Mouse (Mus musculus) heart, embryonic 10.5 days (tissue): ENCODE measurements around the gene Gm47791. TPM values are rescaled to one million over a fixed set of nuclear protein-coding genes. Genes with fewer than 3 reads are reported as not detected.
A peak's percentile ranks its signal among the peaks of the same experiment; 100 is the strongest.

Experiments used
- DNase-seq: peaks from one replicate; pipeline ENCODE4 v3.0.0-alpha.2; 2017; ENCODE audit warnings: low spot score
- H3K27ac ChIP-seq: fragments of 300-500 bp; sonication (generic); 2 replicates; pipeline ENCODE4 v1.5.1; 2016; ENCODE audit warnings: mild to moderate bottlenecking
- H3K27me3 ChIP-seq: fragments of 300-500 bp; sonication (generic); 2 replicates; pipeline ENCODE4 v1.6.1; 2016; ENCODE audit warnings: mild to moderate bottlenecking; ENCODE audit not compliant: poor library complexity, insufficient read depth, severe bottlenecking
- H3K36me3 ChIP-seq: fragments of 300-500 bp; sonication (generic); 2 replicates; pipeline ENCODE4 v1.6.1; 2016; ENCODE audit warnings: mild to moderate bottlenecking, moderate library complexity
- H3K4me1 ChIP-seq: fragments of 300-500 bp; sonication (generic); 2 replicates; pipeline ENCODE4 v1.6.1; 2016; ENCODE audit warnings: mild to moderate bottlenecking
- H3K4me3 ChIP-seq: fragments of 300-500 bp; sonication (generic); 2 replicates; pipeline ENCODE4 v1.5.1; 2016; ENCODE audit warnings: mild to moderate bottlenecking, moderate library complexity
- H3K9me3 ChIP-seq: fragments of 300-500 bp; sonication (generic); 2 replicates; pipeline ENCODE4 v1.6.1; 2016; ENCODE audit warnings: mild to moderate bottlenecking, moderate library complexity
- WGBS: fragments of 180-500 bp; shearing (Covaris S2); methylation state at CpG from one replicate; pipeline ENCODE4 v1.1.7; 2016; 5-methylcytosine and 5-hydroxymethylcytosine counted together
- polyA plus RNA-seq: library from polyadenylated mRNA; unstranded; fragments of >200 nt; fragmentation: Nextera tagmentation; extraction: Ambion mirVana; gene quantifications from 2 replicates; pipeline ENCODE4 v1.2.1, GENCODE M21; 2016

The Gm47791 gene
- polyA plus RNA-seq, 1 experiment from 2014 or later, result not detected

DNA sequence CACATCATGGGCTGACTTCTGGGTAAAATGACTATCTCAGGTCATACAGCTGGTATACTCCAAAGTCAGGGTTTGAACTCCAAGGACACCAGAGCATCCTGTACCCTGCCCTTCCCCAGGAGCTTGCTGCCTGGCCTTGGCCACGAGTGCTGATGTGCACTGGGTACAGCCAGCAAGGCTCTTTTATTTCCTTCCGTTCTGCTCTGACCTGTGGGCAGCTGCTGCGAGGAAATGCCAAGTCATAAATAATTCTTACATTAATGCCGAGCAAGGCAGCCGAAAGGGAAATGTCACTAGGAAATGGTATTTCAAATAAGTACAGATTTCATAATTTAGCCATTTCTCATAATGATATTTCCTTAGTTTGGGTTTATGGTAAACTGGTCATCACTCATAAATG, 27.3 kb upstream of the Gm47791 start:
- Histone ChIP-seq H3K27me3 (no peaks in the 10 kb centered on the region), H3K27ac (no peak overlapping the region), H3K36me3 (no peaks in the 10 kb centered on the region), H3K4me1 (peaks cover 4% of the 10 kb centered on the region; the same call in 1 of the 2 replicates), H3K4me3 (no peak overlapping the region), H3K9me3 (no peaks in the 10 kb centered on the region)
- WGBS, result 83% methylated on average over 5 of the region's 5 CpGs
- no peak for DNase-seq

DNA sequence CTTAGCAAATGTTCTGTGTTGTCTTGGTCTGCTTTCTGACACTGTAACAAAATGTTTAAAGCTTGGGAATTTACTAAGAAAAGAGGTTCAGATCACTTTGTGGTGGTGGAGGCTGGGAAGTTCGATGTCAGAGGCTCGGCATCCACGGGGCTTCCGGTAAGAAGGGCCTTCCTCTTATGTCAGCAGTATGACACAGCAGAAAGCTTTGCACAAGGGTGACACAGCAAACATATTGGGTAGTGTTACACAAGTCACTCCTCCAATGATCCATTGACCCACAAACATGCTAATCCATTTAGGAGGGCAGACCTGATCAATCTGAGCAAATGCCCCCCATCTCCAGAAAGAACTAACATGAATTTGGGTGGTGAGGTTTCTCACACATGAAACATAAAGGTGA, 26.0 kb upstream of the Gm47791 start:
- no peak overlapping the region for H3K27ac ChIP-seq
- no peaks in the 10 kb centered on the region for H3K27me3 ChIP-seq
- WGBS, result 91% methylated on average over 4 of the region's 4 CpGs
- H3K4me3 ChIP-seq, result no peak overlapping the region
- H3K9me3 ChIP-seq, result no peaks in the 10 kb centered on the region
- no peaks in the 10 kb centered on the region for H3K36me3 ChIP-seq
- no peak for DNase-seq
- H3K4me1 ChIP-seq, result peaks cover 4% of the 10 kb centered on the region; the same call in 1 of the 2 replicates

DNA sequence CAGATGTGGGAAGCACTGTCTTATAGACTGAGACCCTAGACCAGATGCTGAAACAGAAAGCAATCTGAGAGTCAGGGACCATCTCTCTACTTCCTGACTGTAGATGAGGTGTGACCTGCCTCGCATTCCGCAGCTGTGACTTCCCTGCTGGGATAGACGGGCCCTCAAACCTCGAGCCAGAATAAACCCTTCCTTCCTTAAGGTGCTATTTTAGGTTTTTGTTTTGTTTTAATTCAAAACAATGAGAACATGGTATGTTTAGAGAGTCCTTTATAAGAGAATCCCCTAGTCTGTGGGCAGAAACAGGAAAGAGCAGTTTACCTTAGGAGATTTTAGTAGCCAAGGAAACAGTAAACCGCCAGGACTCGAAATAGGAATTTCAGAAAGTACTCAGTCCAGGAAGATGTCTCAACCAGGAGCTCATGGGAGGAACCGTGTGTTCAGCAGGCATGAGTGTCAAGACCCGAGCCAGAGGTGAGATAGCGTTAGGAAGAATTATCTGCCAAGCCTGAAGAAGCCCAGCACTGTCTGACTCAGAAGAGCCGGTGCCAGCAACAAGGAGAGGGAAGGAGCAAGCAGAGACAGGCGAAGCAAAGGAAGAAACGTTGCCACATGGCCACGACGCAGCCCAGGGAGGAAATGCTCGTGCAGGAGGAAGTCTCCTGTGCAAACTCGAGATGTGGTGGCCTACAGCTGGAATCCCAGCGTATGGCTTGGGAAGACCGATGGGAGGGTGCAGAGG, 24.8 kb upstream of the Gm47791 start:
- DNase-seq, result no peak
- WGBS, result 49% methylated on average over 18 of the region's 18 CpGs
- no peaks in the 10 kb centered on the region for H3K9me3 ChIP-seq
- no peaks in the 10 kb centered on the region for H3K36me3 ChIP-seq
- H3K4me1 ChIP-seq, result peaks cover 4% of the 10 kb centered on the region; the same call in 1 of the 2 replicates
- H3K4me3 ChIP-seq, result no peak overlapping the region
- H3K27ac ChIP-seq, result no peak overlapping the region
- no peaks in the 10 kb centered on the region for H3K27me3 ChIP-seq

DNA sequence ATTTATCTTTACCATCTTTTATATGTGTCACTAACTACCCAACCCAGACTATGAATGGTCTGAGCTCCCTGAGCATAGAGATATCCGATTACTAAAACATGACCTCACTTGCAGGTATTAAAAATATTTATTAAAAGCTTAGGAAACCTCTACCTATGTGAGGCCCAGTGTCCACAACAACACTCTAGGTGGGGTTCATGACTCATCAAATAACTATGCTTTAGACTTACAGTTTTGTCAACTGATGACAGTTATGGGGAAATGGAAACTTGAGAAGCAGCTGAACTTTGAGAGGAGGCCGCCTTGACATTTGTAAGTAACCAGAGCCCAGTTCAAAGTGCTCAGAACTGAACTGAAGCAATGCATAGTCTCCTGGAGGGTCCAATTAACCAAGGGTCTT, 24.2 kb upstream of the Gm47791 start:
- 77% methylated on average over 2 of the region's 2 CpGs for WGBS
- no peak for DNase-seq
- peaks cover 4% of the 10 kb centered on the region; the same call in 1 of the 2 replicates for H3K4me1 ChIP-seq
- H3K9me3 ChIP-seq, result no peaks in the 10 kb centered on the region
- no peak overlapping the region for H3K27ac ChIP-seq
- no peak overlapping the region for H3K4me3 ChIP-seq
- H3K27me3 ChIP-seq, result no peaks in the 10 kb centered on the region
- H3K36me3 ChIP-seq, result no peaks in the 10 kb centered on the region

DNA sequence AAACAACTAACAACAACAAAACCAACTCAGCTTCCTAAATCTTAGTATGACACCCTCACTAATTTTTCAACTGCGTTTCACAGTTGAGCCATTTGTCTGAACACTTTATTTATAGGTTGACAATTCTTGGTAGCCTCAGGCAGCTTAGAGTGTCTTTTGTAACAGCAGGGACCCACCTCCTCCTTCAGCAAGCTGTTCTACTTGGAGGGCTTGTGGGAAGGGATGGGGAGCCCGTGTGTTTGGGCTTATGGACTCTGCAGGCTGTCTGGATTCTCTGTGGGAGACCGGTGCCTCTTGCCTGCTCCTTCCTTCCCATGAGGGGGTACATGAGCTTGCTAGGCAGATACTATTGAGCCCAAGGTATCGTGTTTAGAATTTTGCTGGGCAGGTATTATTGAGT, 22.9 kb upstream of the Gm47791 start:
- DNase-seq, result no peak
- no peak overlapping the region for H3K4me3 ChIP-seq
- 59% methylated on average over 4 of the region's 4 CpGs for WGBS
- H3K27me3 ChIP-seq, result no peaks in the 10 kb centered on the region
- H3K36me3 ChIP-seq, result no peaks in the 10 kb centered on the region
- H3K9me3 ChIP-seq, result no peaks in the 10 kb centered on the region
- H3K27ac ChIP-seq, result no peak overlapping the region
- H3K4me1 ChIP-seq, result peaks cover 4% of the 10 kb centered on the region; the same call in 1 of the 2 replicates

DNA sequence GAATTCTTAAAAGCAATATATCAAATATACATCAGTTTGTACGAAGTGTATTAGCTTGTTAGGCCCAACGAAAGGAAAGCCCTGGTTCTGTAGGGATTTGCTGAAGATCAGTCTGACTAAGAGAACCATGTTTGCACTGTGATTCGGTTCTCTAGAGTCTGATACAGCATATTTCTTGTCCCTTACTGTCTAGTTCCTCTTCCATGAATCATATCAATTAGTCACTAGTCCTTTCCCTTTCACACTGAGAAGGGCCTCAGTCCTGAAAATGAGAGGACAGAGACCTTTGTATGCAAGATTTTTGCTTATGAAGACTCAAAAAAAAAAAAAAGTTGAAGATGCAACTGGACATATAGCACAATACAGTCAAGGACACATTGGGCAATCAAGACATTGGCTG, 22.1 kb upstream of the Gm47791 start:
- Histone ChIP-seq H3K27me3 (no peaks in the 10 kb centered on the region), H3K4me3 (no peak overlapping the region), H3K27ac (no peak overlapping the region), H3K36me3 (no peaks in the 10 kb centered on the region), H3K9me3 (no peaks in the 10 kb centered on the region), H3K4me1 (peaks cover 4% of the 10 kb centered on the region; the same call in 1 of the 2 replicates)
- 85% methylated on average over 3 of the region's 3 CpGs for WGBS
- no peak for DNase-seq

DNA sequence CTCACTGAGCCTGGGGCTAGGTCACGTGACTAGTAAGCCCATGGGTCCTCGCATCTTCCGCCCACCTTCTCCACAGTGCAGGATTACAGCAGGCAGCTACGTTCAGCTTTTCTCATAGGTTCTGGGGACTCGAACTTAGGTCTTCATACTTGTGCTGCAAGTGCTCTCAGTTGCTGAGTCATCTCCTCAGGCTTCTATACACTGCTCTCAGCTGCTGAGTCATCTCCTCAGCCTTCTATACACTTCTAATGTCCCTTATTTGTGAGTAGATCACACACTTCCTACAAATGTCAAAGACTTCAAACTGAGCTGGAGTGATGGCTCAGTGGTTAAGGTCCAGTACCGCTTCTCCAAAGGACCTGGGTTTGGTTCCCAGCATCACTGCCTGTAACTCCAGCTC, 21.2 kb upstream of the Gm47791 start:
- H3K4me1 ChIP-seq, result peaks cover 7% of the 10 kb centered on the region
- no peaks in the 10 kb centered on the region for H3K27me3 ChIP-seq
- DNase-seq, result no peak
- no peak overlapping the region for H3K4me3 ChIP-seq
- no peaks in the 10 kb centered on the region for H3K9me3 ChIP-seq
- H3K36me3 ChIP-seq, result no peaks in the 10 kb centered on the region
- H3K27ac ChIP-seq, result no peak overlapping the region
- 85% methylated on average over 6 of the region's 6 CpGs for WGBS

DNA sequence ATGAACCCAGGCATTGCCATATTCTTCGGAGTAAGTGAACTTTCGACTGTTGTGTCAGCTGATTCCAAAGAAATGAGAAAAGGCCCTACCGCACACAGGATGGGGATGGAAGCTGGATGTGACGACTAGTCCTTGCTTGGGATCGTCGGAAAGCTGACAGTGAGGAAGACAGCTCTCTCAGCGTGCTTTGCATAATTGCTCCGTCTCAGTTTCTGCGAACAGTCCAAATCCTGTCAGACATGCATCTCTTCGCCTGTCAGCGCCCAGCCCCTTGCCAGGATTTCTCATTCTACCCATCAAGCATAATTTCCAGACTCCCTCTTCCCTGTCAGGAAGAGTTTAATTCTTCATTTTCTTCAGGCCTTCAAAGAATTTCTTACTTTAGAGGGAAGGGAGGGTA, 20.1 kb upstream of the Gm47791 start:
- Histone ChIP-seq H3K36me3 (no peaks in the 10 kb centered on the region), H3K27me3 (no peaks in the 10 kb centered on the region), H3K27ac (no peak overlapping the region), H3K4me3 (no peak overlapping the region), H3K9me3 (no peaks in the 10 kb centered on the region), H3K4me1 (peaks cover 5% of the 10 kb centered on the region)
- WGBS, result 69% methylated on average over 11 of the region's 11 CpGs
- no peak for DNase-seq

DNA sequence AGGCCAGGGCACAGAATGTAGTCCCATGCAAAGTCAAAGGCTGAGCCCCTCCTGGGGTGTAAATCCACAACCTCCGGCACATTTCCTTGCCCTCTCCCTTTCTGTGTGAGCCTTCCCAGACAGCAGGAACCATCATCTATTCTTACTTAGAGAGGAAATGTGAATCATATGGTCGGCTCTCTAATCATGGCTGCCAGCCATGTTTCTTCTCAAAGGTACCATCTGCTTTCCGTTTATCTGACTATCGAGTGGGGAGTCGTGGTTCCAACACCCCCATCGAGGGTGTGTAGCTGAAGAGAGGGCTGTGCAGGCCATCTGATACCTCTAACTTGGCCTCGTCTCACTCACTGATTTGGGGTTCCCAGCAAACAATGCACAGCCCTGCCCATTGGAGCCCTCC, 17.0 kb upstream of the Gm47791 start:
- 69% methylated on average over 7 of the region's 7 CpGs for WGBS
- Histone ChIP-seq H3K36me3 (no peaks in the 10 kb centered on the region), H3K9me3 (no peaks in the 10 kb centered on the region), H3K27me3 (no peaks in the 10 kb centered on the region), H3K4me1 (peaks cover 3% of the 10 kb centered on the region), H3K27ac (no peak overlapping the region), H3K4me3 (no peak overlapping the region)
- DNase-seq, result no peak

DNA sequence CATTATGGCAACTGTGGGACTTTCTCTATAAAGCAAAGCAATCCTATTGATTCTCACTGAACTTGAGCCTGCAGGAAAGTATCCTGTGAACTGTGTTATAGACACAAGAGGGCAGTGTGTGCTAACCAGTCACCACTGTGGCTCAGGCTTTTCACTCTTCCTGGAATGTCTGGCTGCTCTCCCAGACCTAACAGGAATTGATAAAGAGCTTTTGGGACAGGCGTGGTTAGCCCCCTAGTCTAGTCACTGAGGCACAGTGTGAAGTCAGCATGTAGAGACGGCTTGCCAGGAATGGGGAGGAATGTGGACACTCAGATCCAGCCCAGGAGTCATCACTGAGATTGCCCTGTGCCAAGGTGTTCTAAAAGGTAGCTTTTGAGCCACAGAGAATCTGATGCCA, 16.4 kb upstream of the Gm47791 start:
- Histone ChIP-seq H3K27ac (no peak overlapping the region), H3K27me3 (no peaks in the 10 kb centered on the region), H3K4me3 (no peak overlapping the region), H3K4me1 (peaks cover 3% of the 10 kb centered on the region), H3K9me3 (no peaks in the 10 kb centered on the region), H3K36me3 (no peaks in the 10 kb centered on the region)
- WGBS, result 0% methylated on average over 2 of the region's 2 CpGs
- peak; percentile 86 for DNase-seq

DNA sequence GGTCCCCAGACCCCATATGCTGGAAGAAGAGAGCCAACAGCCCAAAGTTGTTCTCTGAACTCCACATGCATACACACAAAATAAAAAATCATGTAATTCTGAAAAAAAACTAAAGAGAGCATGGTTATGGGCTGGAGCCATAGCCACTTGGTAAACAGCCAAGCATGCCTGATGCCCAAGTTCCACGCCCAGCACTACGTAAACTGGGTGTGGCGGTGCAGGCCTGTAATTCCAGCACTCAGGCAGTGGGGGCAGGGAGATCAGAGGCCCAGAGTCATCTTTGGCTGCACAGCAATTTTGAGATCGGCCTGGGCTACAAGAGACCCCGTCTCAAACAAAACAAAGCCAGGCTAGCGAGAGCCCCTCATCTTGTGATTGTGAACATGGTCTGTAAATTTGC, 14.5 kb upstream of the Gm47791 start:
- Histone ChIP-seq H3K4me1 (peaks cover 3% of the 10 kb centered on the region), H3K27me3 (no peaks in the 10 kb centered on the region), H3K36me3 (no peaks in the 10 kb centered on the region), H3K27ac (no peak overlapping the region), H3K4me3 (no peak overlapping the region), H3K9me3 (no peaks in the 10 kb centered on the region)
- DNase-seq, result no peak
- 72% methylated on average over 6 of the region's 6 CpGs for WGBS

DNA sequence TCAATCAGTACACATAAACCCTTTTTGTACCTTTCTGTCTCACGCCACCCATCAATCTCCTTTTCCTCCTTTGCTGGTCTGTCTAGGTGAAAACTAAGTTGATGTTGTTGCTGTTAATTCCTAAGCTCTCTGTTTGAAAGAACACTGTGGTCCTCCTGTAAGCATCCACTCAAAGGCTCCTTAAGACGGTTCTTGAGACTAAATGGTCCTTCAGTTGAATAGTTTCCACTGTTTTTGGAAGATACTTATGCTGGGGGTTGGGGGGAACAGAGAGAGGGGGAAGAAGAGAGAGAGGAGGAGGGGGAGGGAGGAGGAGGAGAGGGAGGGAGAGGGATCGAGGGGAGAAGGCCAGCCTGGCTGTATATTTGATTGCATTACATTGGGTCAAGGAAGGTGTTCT, 12.5 kb upstream of the Gm47791 start:
- Histone ChIP-seq H3K27ac (no peak overlapping the region), H3K27me3 (no peaks in the 10 kb centered on the region), H3K9me3 (no peaks in the 10 kb centered on the region), H3K4me3 (no peak overlapping the region), H3K36me3 (no peaks in the 10 kb centered on the region), H3K4me1 (peaks cover 3% of the 10 kb centered on the region)
- 71% methylated on average over 3 of the region's 3 CpGs for WGBS
- no peak for DNase-seq

DNA sequence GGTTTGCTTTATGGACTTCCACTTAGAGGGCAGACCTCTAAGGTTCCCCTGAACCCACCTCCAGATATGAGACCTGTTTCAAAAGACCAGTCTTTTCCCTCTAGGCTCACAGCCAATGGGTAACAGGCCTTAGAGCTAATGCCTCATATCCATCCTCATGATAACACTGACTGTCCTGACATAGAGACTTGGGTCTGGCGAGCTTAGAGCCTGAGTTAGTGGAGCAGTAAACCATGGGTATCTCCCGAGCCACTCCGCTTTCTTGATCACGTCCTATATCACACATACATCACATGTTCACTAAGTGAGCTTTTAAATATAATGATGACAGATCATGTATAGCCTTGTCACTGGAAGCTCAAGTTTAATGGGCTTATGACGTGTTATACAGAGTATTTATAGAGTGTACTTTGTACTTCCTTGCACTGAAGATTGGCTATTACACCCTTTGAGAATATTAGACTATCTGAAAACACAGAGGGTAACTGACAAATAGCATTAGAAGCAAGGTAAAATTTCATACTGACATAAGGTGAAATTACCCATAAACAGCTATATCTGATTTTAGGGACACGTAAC, 8.4 kb upstream of the Gm47791 start:
- H3K27me3 ChIP-seq, result no peaks in the 10 kb centered on the region
- whole genome bisulfite sequencing, result 84% methylated on average over 6 of the region's 6 CpGs
- no peak overlapping the region for H3K27ac ChIP-seq
- H3K36me3 ChIP-seq, result no peaks in the 10 kb centered on the region
- no peak for DNase-seq
- H3K9me3 ChIP-seq, result no peaks in the 10 kb centered on the region
- no peak overlapping the region for H3K4me3 ChIP-seq
- no peaks in the 10 kb centered on the region for H3K4me1 ChIP-seq

DNA sequence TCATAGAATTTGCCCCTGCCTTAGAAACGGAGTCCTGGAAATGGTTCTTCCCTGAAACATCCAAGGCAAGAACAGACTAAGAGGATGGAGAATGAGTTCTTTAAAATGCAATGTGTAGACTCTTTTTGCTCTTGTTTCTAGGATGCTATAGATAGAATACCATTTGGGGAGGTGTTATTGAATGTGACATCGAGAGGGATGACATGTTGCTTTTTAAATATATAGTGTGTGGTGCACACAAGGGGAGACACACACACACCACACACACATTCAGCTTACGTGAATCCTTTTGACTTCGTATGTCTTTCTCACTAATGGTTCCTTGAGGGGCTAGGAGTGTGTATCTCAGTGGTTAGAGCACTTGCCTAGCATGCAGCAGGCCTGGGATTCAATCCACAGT, 4.2 kb upstream of the Gm47791 start:
- H3K9me3 ChIP-seq, result no peaks in the 10 kb centered on the region
- H3K36me3 ChIP-seq, result no peaks in the 10 kb centered on the region
- H3K27me3 ChIP-seq, result no peaks in the 10 kb centered on the region
- WGBS, result 88% methylated on average over 4 of the region's 4 CpGs
- no peak overlapping the region for H3K4me3 ChIP-seq
- no peak overlapping the region for H3K27ac ChIP-seq
- H3K4me1 ChIP-seq, result peaks cover 12% of the 10 kb centered on the region
- no peak for DNase-seq
